Mouse (Mus musculus) forebrain, embryonic 13.5 days (tissue): ENCODE measurements around the gene Ccdc181. TPM values are rescaled to one million over a fixed set of nuclear protein-coding genes. Genes with fewer than 3 reads are reported as not detected.

Experiments used
- polyA plus RNA-seq: library from polyadenylated mRNA; unstranded; fragments of >200 nt; fragmentation: Nextera tagmentation; extraction: Ambion mirVana; gene quantifications from 2 replicates; pipeline ENCODE4 v1.2.1, GENCODE M21; 2015

The Ccdc181 gene
- polyA plus RNA-seq, 1 experiment from 2014 or later, result 17.3 TPM

Other genes starting within 250 kb of the Ccdc181 start
- not detected in 2 replicates for gene Sele, start 227.4 kb upstream of the Ccdc181 start, polyA plus RNA-seq
- 0.11 TPM in 1 of 2 replicates, not detected in the other for gene Sell, start 213.6 kb upstream of the Ccdc181 start, polyA plus RNA-seq
- not detected in 2 replicates for gene Selp, start 160.3 kb upstream of the Ccdc181 start, polyA plus RNA-seq
- gene F5, start 123.7 kb upstream of the Ccdc181 start, polyA plus RNA-seq, result 0.08 and 0.20 TPM in 2 replicates
- 7.2 and 7.7 TPM in 2 replicates for gene Slc19a2, start 26.5 kb upstream of the Ccdc181 start, polyA plus RNA-seq
- gene Nme7, start 28.5 kb downstream of the Ccdc181 start, polyA plus RNA-seq, result 42.1 and 44.8 TPM in 2 replicates
- 29.9 and 30.0 TPM in 2 replicates for gene Blzf1, start 31.9 kb downstream of the Ccdc181 start, polyA plus RNA-seq
- gene Atp1b1, start 182.8 kb downstream of the Ccdc181 start, polyA plus RNA-seq, result 34.0 and 41.6 TPM in 2 replicates